Mouse (Mus musculus) embryonic fibroblast, embryonic 13.5 days (primary cell): ENCODE measurements around the gene Slc24a3. TPM values are rescaled to one million over a fixed set of nuclear protein-coding genes. Genes with fewer than 3 reads are reported as not detected.

Experiments
- H3K27ac ChIP-seq: 2 replicates; pipeline ENCODE4 v1.5.1; 2012; ENCODE audit warnings: low read length, control low read depth, inconsistent platforms; ENCODE audit not compliant: insufficient read depth
- H3K4me1 ChIP-seq: 2 replicates; pipeline ENCODE4 v1.6.1; 2011; ENCODE audit warnings: low read length; ENCODE audit not compliant: control insufficient read depth, insufficient read depth
- H3K4me3 ChIP-seq: 2 replicates; pipeline ENCODE4 v1.5.1; 2011; ENCODE audit warnings: mild to moderate bottlenecking, control low read depth, low read length; ENCODE audit not compliant: insufficient read depth
- CTCF ChIP-seq: IDR thresholded peaks from 2 replicates; pipeline ENCODE4 v1.5.1; 2011; ENCODE audit warnings: mild to moderate bottlenecking, control low read depth, low read length, moderate library complexity, borderline replicate concordance; ENCODE audit not compliant: insufficient read depth
- POLR2A ChIP-seq: IDR thresholded peaks from 2 replicates; pipeline ENCODE4 v1.6.1; 2011; ENCODE audit warnings: low read depth, mild to moderate bottlenecking, control low read depth, low read length, moderate library complexity
- polyA plus RNA-seq: library from polyadenylated mRNA; stranded (reverse); fragments of >200 nt; gene quantifications from 2 replicates; pipeline ENCODE4 v1.2.4, GENCODE M21; 2011; ENCODE audit warnings: low read depth; ENCODE audit not compliant: missing spikeins, insufficient read length

Slc24a3 gene
- polyA plus RNA-seq, 1 experiment = 9.5 TPM

DNA sequence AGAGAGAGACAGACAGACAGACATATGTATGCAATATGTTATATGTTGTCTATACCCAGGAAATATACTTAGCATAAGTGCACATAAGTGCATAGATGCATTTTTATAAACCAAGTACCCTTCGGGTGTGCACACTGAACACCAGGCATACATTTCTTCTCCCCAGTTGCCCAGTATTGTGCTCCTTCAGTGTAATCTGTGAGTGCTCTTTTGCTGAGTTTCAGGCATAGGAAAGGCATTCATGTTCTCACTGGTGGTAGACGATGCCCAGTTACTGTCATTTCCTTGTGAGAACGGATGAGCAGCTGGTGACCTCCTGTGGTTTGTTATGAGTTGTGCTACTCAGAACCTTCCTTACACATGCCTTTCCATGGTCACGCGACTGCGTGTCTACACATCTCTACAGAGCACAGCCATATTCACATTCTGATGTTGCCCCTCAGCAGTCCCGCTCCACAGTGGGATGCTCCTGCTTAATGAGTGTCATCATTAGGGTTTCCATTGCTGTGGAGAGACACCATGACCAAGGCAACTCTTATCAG, 29.0 kb downstream of the Slc24a3 start:
- no peaks in the 10 kb centered on the region for H3K4me1 ChIP-seq
- no peak overlapping the region for H3K4me3 ChIP-seq
- no peak overlapping the region for H3K27ac ChIP-seq
- TF ChIP-seq CTCF (no peak), POLR2A (no peak)

DNA sequence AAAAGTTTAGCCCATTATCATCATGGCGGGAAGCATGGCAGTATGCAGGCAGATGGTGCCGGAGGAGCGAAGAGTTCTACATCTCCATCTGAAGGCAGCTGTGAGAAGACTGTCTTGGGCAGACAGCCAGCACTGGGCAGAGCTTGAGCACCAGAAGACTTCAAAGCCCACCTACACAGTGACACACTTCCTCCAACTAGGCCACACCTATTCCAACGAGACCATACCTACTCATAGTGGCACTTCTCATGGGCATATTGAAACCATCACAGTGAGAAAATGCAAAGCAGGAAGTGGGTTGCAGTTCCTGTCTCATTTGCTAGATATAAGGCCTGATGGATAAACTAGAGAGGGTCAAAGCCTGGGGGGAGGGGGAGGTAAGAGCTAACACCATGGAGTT, 29.5 kb downstream of the Slc24a3 start:
- no peak overlapping the region for H3K27ac ChIP-seq
- no peak for TF ChIP-seq POLR2A
- H3K4me3 ChIP-seq = no peak overlapping the region
- no peaks in the 10 kb centered on the region for H3K4me1 ChIP-seq

DNA sequence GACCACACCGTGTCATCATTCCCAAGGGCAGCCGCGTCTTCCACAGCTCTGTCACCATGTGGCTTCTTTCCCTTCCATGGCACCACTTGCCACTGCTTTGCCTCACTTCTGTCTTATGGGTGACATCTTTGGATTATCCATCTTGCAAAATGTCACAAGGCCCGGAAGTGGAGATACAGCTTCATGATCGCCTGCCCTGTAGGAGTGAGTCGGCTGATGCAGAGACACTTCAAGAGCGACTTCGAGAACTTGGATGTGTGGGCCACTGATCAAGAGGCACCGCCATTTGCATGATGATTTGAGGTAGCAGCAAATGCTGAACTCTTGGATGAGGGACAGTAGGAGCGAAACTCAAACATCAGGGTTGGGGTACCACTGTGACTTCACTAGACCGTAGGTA, 46.0 kb downstream of the Slc24a3 start:
- peaks cover 9% of the 10 kb centered on the region for H3K4me1 ChIP-seq
- H3K27ac ChIP-seq = peak overlapping the region; percentile 58
- no peak overlapping the region for H3K4me3 ChIP-seq
- TF ChIP-seq POLR2A (no peak), CTCF (no peak)

DNA sequence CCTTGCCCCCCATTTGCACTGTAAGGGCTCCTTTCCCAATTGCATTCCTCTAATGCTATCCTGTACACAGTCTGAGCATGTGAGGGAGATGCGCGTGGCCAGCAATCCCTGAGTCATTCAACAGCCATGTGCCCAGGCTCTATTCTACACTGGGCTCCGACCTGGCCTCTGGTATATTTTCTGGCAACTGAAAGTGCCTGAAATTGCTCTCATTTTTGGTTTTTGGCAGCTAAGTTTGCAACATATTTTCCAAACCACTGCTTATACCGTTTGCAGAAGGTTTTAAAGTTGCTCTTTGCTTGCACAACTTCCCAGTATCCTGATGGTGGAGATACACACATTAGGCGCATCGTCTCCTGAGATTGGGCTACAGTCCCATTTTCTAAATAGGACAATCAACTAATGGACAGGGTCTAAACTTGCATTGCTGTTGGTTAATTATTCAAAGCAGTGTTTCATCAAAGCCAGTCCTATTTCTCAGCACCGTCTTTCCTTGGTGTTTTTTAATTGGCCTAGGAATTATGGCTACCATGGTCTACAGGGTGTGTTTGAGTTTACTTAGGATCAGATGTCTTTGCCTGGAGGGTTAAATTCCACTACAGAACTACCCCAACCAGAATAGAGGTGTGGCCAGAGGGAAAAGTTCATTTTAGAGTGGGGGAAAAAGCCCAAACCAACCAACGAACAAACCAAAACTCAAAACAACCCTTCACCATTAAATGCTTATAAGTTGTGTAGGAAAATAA, 46.7 kb downstream of the Slc24a3 start:
- peaks cover 9% of the 10 kb centered on the region for H3K4me1 ChIP-seq
- TF ChIP-seq POLR2A (0 out of 2 replicates have a peak, but pooled peaks have one; percentile 19), CTCF (no peak)
- H3K27ac ChIP-seq = peak overlapping the region; percentile 83
- H3K4me3 ChIP-seq = no peak overlapping the region

DNA sequence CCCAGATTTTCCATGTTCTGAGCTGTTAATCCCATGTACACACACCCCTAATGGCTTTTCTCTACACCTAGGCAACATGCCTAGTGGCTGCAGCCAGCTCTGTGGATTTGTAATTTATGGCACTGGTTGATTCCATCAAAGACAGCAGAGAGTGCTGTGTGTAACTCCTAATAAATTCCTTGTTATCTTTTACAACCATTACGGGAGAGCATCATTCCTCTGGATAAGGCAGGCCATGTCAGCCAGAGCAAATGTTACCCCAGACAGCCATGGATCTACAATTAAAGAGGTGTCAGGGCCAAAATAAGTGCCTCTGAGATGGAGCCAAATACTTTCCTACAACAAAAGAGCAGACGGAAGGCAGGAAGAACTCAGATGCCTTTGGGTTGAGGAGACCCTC, 49.0 kb downstream of the Slc24a3 start:
- Histone ChIP-seq H3K27ac (no peak overlapping the region), H3K4me1 (peaks cover 9% of the 10 kb centered on the region), H3K4me3 (no peak overlapping the region)
- no peak for TF ChIP-seq POLR2A
- no peak for TF ChIP-seq CTCF

DNA sequence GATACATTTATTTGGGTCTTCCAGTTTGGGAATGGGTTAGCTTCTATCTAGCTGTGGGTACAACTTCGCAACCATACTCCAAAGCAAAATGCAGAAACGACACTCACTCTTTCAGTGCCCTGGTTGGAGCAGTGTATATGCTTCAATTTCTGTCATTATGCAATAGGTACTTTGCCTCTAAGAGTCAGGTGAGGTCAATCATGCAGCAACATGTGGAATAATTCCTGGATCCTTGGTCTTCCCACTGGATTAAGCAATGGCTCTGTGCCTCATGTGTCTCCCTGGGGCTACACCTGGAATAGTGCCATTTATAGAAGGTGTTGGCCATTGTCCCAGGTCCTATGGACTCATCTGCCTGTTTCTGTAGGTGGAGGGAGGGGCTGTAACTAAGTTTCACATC, 49.9 kb downstream of the Slc24a3 start:
- Histone ChIP-seq H3K4me1 (peaks cover 9% of the 10 kb centered on the region), H3K27ac (no peak overlapping the region), H3K4me3 (no peak overlapping the region)
- TF ChIP-seq CTCF = no peak
- no peak for TF ChIP-seq POLR2A

DNA sequence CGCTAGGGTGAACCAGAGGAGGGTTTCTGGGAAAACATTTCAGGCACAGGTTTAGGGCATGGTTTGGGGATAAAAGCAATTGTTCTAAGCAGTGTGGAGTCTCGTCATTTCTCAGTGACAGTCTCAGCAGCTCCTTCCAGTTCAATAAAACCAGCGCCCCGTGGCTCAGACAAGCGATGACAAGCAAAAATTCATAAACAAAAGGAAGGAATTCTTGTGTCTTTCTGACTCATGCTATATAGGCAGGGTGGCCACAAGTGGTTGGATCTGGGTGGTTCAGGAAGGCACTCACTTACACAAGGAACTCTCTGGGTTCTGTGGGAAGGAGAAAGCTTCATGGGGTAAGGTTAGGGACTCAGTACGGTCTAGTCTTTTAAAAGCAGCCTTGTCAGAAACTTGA, 51.7 kb downstream of the Slc24a3 start:
- TF ChIP-seq CTCF = no peak
- no peak for TF ChIP-seq POLR2A
- no peak overlapping the region for H3K4me3 ChIP-seq
- H3K4me1 ChIP-seq = peaks cover 3% of the 10 kb centered on the region; the same call in 1 of the 2 replicates
- no peak overlapping the region for H3K27ac ChIP-seq

DNA sequence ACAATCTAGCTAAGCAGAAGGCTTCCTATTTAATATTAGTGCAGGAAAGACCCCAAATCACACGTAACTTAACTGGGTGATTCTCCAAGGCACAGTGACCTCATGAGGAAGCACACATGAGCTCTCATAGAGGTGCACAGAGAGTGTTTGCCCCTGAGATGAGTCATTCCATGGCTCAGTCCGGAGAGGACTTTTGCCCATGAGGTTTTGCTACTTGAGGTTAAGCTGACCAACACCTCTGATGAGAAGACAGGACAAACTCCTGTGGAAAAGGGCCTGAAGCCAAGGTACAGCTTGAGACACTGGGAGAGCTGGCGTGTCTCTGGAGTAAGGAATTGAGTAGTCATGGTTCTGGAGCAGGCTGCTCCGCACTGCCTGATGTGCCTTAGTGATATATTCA, 56.1 kb downstream of the Slc24a3 start:
- Histone ChIP-seq H3K4me3 (no peak overlapping the region), H3K27ac (no peak overlapping the region), H3K4me1 (peaks cover 4% of the 10 kb centered on the region; the same call in 1 of the 2 replicates)
- TF ChIP-seq POLR2A (no peak), CTCF (no peak)

DNA sequence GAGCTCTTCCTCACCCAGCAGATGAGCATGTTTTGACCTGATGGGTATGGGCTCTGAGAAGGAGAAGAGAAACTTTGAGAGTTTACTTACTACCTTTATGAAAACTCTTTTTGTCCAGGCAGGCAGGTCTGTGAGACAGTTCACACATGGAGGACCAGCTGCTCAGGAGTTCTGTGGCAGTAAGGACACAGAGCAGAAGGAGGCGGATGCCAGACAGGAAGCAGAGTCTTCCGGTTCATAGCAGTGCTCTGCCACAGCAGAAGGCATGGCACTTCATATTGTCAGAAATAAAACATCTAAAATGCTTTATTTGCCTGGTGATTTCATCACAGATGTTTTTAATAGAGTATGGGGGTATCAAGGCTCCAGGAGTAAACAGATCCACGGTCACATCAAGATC, 58.1 kb downstream of the Slc24a3 start:
- Histone ChIP-seq H3K4me1 (peaks cover 7% of the 10 kb centered on the region; the same call in 1 of the 2 replicates), H3K27ac (no peak overlapping the region), H3K4me3 (no peak overlapping the region)
- TF ChIP-seq POLR2A = no peak

DNA sequence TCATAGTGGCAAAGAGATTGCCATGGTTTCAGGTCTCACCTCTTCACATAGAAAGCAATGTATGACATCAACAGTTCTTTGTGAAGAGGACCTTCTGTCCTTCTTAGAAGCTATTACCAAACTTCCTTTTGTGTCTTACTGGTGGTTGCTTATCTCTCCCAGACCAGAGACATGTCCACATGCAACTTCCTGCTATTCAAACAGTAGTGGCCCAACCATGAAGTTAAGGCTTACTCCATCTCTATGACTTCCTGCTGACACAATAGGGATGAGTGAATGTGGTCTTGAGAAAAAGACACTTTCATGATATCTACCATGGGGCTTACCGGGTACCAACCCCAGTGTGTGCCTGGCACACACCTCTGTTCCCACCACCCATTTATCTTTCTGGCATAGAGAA, 58.5 kb downstream of the Slc24a3 start:
- Histone ChIP-seq H3K27ac (no peak overlapping the region), H3K4me1 (peaks cover 7% of the 10 kb centered on the region; the same call in 1 of the 2 replicates), H3K4me3 (no peak overlapping the region)
- no peak for TF ChIP-seq CTCF
- TF ChIP-seq POLR2A = no peak
